Mouse (Mus musculus) bone marrow macrophage, adult 2 months (primary cell): ENCODE results near the gene Tmco5.

Experiments used
- CTCF ChIP-seq: IDR thresholded peaks from 2 replicates; pipeline ENCODE4 v1.5.1; 2012; ENCODE audit warnings: low read depth, mild to moderate bottlenecking, low read length, moderate library complexity
- POLR2A ChIP-seq: IDR thresholded peaks from 2 replicates; pipeline ENCODE4 v1.6.1; 2012; ENCODE audit warnings: mild to moderate bottlenecking, low read depth, low read length, borderline replicate concordance

DNA sequence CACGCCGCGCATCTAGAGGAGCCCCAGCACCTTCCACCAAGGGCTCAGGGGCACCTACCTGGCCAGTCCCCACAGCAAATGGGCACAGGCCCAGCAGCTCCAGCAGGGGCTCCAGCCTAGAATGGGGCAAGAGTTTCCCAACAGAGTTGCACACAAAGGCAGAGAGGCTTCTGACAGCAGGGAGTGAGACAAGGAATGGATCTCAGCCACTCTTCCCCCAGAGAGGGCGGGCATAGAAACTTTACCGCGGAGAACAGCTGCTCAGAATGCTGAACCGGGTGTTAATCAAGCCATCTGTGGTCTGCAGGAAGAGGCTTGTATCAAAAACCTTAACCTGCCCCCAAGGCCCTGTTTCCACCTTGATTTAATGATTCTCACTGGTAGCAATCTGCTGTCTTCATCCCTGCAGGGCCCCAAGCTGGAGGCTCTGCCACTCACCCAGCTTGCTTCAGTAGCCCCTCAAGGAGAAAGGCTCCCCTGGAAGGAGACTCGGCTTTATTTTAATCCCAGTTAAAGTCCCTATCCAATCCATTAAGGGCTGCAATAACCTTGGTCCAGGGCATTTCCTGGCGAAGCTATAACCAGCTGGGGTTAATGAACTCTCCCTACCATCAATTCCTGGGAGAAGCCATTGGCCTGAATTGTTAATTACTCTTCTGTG is 1.4 kb upstream of the Tmco5 start:
- TF ChIP-seq CTCF: no peak
- no peak for TF ChIP-seq POLR2A
